21 mouse cellular contexts compared by ENCODE assay signal in the genomic region with DNA sequence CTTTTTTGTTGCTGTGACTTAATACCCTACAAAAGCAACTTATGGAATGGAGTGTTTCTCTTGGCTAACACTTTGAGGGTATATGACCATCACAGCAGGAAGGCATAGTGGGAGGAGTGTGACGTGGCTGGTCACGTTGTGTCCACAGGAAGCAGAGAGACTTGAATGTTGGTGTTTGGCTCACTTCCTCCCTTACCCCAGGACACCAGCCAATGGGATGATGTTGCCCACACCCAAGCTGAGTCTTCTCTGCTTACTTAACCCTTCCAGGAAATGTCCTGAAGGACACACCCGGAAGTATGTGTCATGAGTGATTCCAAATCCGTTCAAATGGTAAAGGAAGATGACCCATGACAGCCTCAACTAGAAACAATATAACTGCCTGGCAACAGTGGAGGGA. TPM values are rescaled to one million over a fixed set of nuclear protein-coding genes. Genes with fewer than 3 reads are reported as not detected.
DNase-seq lines count a peak whose midpoint lies in the region; ATAC-seq lines count a peak whose summit lies in the region.
"Had no signal": no experiment of that assay in that cellular context is flagged by ENCODE, and none has a peak within 500 bp of the region (broad histone marks: within the 10 kb centered on the region; RNA-seq: fewer than 3 reads in every experiment).

No protein-coding gene starts in this region.

- no peaks in the 10 kb centered on the region for H3K9me3 ChIP-seq in forebrain, embryonic 10.5 days
- H3K9me3 ChIP-seq in forebrain, embryonic 11.5 days (ENCODE audit: control insufficient read depth, low read length): no peaks in the 10 kb centered on the region
- no peaks in the 10 kb centered on the region for H3K9me3 ChIP-seq in midbrain, embryonic 10.5 days (replicated peaks)
- no peaks in the 10 kb centered on the region for H3K9me3 ChIP-seq in midbrain, embryonic 13.5 days
- H3K9me3 ChIP-seq: forebrain, embryonic 15.5 days; heart, embryonic 13.5 days; hindbrain, embryonic 12.5 days had no signal

- H3K4me1 ChIP-seq in forebrain, embryonic 10.5 days: peaks cover 6% of the 10 kb centered on the region
- no peaks in the 10 kb centered on the region; the same call in 1 of the 2 replicates for H3K4me1 ChIP-seq in forebrain, embryonic 11.5 days (replicated peaks; ENCODE audit: control insufficient read depth, insufficient read depth, low read length)
- peaks cover 12% of the 10 kb centered on the region for H3K4me1 ChIP-seq in midbrain, embryonic 10.5 days
- H3K4me1 ChIP-seq in midbrain, embryonic 13.5 days (replicated peaks): 0 out of 2 replicates have a peak, but pooled peaks cover 4% of the 10 kb centered on the region
- H3K4me1 ChIP-seq: hindbrain, embryonic 12.5 days had no signal

- H3K4me2 ChIP-seq in forebrain, embryonic 11.5 days (ENCODE audit: low read depth, low read length, severe bottlenecking): no peak overlapping the region
- no peak overlapping the region for H3K4me2 ChIP-seq in midbrain, embryonic 13.5 days (replicated peaks)
- H3K4me2 ChIP-seq: forebrain, embryonic 15.5 days; heart, embryonic 13.5 days; hindbrain, embryonic 12.5 days had no signal

- no peaks in the 10 kb centered on the region for H3K27me3 ChIP-seq in forebrain, embryonic 10.5 days (ENCODE audit: poor library complexity, severe bottlenecking)
- no peaks in the 10 kb centered on the region for H3K27me3 ChIP-seq in forebrain, embryonic 11.5 days (ENCODE audit: control insufficient read depth, insufficient read depth, low read length)
- no peaks in the 10 kb centered on the region for H3K27me3 ChIP-seq in midbrain, embryonic 10.5 days (ENCODE audit: low read depth, poor library complexity, severe bottlenecking)
- H3K27me3 ChIP-seq in midbrain, embryonic 13.5 days: no peaks in the 10 kb centered on the region
- H3K27me3 ChIP-seq: forebrain, embryonic 15.5 days; heart, embryonic 13.5 days; hindbrain, embryonic 12.5 days; Patski had no signal

- no peak for ATAC-seq in forebrain, embryonic 11.5 days (replicated peaks; ENCODE audit: low FRiP score)
- no peak for ATAC-seq in midbrain, embryonic 13.5 days
- ATAC-seq in megakaryocyte, adult 5-6 weeks (ENCODE audit: poor library complexity, severe bottlenecking): peak; percentile 64
- ATAC-seq in frontal cortex, adult (ENCODE audit: low TSS enrichment): no peak
- ATAC-seq: activated CD4-positive, CD25-positive, alpha-beta regulatory T cell, adult 4 months; forebrain, embryonic 15.5 days; hindbrain, postnatal 0 days; Patski had no signal

- no peak overlapping the region for H3K4me3 ChIP-seq in forebrain, embryonic 10.5 days
- H3K4me3 ChIP-seq in forebrain, embryonic 11.5 days (ENCODE audit: low read depth, low read length): no peak overlapping the region
- H3K4me3 ChIP-seq in midbrain, embryonic 10.5 days: no peak overlapping the region
- no peak overlapping the region for H3K4me3 ChIP-seq in midbrain, embryonic 13.5 days (replicated peaks)
- H3K4me3 ChIP-seq: forebrain, embryonic 15.5 days; heart, embryonic 13.5 days; hindbrain, embryonic 12.5 days had no signal

- WGBS in forebrain, embryonic 10.5 days: 86% methylated on average over 4 of the region's 4 CpGs
- 86% methylated on average over 4 of the region's 4 CpGs for WGBS in forebrain, embryonic 11.5 days
- WGBS in midbrain, embryonic 10.5 days: 84% methylated on average over 4 of the region's 4 CpGs
- 81% methylated on average over 4 of the region's 4 CpGs for WGBS in midbrain, embryonic 13.5 days

- H3K36me3 ChIP-seq in forebrain, embryonic 10.5 days (replicated peaks): no peaks in the 10 kb centered on the region
- H3K36me3 ChIP-seq in forebrain, embryonic 11.5 days (ENCODE audit: control insufficient read depth, insufficient read depth, low read length): no peaks in the 10 kb centered on the region
- H3K36me3 ChIP-seq in midbrain, embryonic 10.5 days: no peaks in the 10 kb centered on the region
- H3K36me3 ChIP-seq in midbrain, embryonic 13.5 days: no peaks in the 10 kb centered on the region
- H3K36me3 ChIP-seq: forebrain, embryonic 15.5 days; heart, embryonic 13.5 days; hindbrain, embryonic 12.5 days had no signal

- peak; percentile 7 for DNase-seq in forebrain, embryonic 10.5 days (ENCODE audit: extremely low spot score, low spot score)
- no peak for DNase-seq in forebrain, embryonic 11.5 days (ENCODE audit: low spot score)
- DNase-seq in midbrain, embryonic 10.5 days (ENCODE audit: low spot score): peak; percentile 6
- DNase-seq in liver: no peak
- DNase-seq: adrenal gland, adult 2 months; adrenal gland, postnatal 25 days; cerebellum, adult 18-20 months; cerebellum, adult 9-11 months; cerebellum, postnatal 36 days; gastrocnemius, postnatal 10 days; heart, postnatal 36 days had no signal

- no peak overlapping the region for H3K9ac ChIP-seq in forebrain, embryonic 11.5 days (ENCODE audit: low read length)
- H3K9ac ChIP-seq in midbrain, embryonic 13.5 days (replicated peaks): no peak overlapping the region
- H3K9ac ChIP-seq: forebrain, embryonic 15.5 days; heart, embryonic 13.5 days; hindbrain, embryonic 12.5 days had no signal

- H3K27ac ChIP-seq in forebrain, embryonic 10.5 days: no peak overlapping the region
- no peak overlapping the region for H3K27ac ChIP-seq in forebrain, embryonic 11.5 days (ENCODE audit: low read depth, low read length)
- H3K27ac ChIP-seq in midbrain, embryonic 10.5 days (replicated peaks): no peak overlapping the region
- no peak overlapping the region for H3K27ac ChIP-seq in midbrain, embryonic 13.5 days
- H3K27ac ChIP-seq: forebrain, embryonic 15.5 days; heart, embryonic 13.5 days; hindbrain, embryonic 12.5 days; hindbrain, postnatal 0 days had no signal

RNA-seq across cellular contexts. Expression of gene Nnmt, which starts 4.8 kb away (rescaled TPM):
- 0.73 and 1.2 TPM in 2 replicates for polyA plus RNA-seq in forebrain, embryonic 10.5 days (2016; fragmentation: Nextera tagmentation; extraction: Ambion mirVana)
- polyA plus RNA-seq in forebrain, embryonic 11.5 days (2014; fragmentation: Nextera tagmentation; extraction: Ambion mirVana): 1.1 and 1.9 TPM in 2 replicates
- polyA plus RNA-seq in midbrain, embryonic 10.5 days (2016; fragmentation: Nextera tagmentation; extraction: Ambion mirVana): 0.65 and 1.1 TPM in 2 replicates
- 0.32 and 0.40 TPM in 2 replicates for polyA plus RNA-seq in midbrain, embryonic 13.5 days (2015; fragmentation: Nextera tagmentation; extraction: Ambion mirVana)
- total RNA-seq in megakaryocyte, adult 5-6 weeks (2015): 0.22 and 1.9 TPM in 2 replicates
- total RNA-seq in megakaryocyte, adult 5-6 weeks (2017): 0.37 and 1.2 TPM in 2 replicates
- total RNA-seq: hindbrain, postnatal 0 days had no signal
- polyA plus RNA-seq: activated CD4-positive, CD25-positive, alpha-beta regulatory T cell, adult 4 months; C2C12 had no signal

Comparison
In these comparisons a context has a peak if more than half of its experiments do, and no peak if none do; other contexts are left out.
1. DNase-seq: peak in forebrain, embryonic 10.5 days (single experiment) and midbrain, embryonic 10.5 days (single experiment); none in forebrain, embryonic 11.5 days (single experiment) and liver (single experiment).